Mouse (Mus musculus) limb, embryonic 14.5 days (tissue): Measurements from ENCODE around the gene Otud7a. TPM values are rescaled to one million over a fixed set of nuclear protein-coding genes. Genes with fewer than 3 reads are reported as not detected.

Experiments used
- ATAC-seq: fragments of 200-750 bp; cut with Nextera tagmentation; 2 replicates; pipeline ENCODE4 v1.8.0; 2017; ENCODE audit warnings: low read depth, moderate number of reproducible peaks, moderate TSS enrichment; ENCODE audit not compliant: low FRiP score
- DNase-seq: peaks from one replicate; pipeline ENCODE4 v3.0.0-alpha.2; 2015; ENCODE audit warnings: low spot score
- H3K27ac ChIP-seq: fragments of 300-500 bp; sonication (generic); replicated peaks from 2 replicates; pipeline ENCODE4 v1.5.1; 2014; ENCODE audit warnings: low read depth, mild to moderate bottlenecking, low read length, moderate library complexity, mixed read lengths
- H3K27me3 ChIP-seq: fragments of 300-500 bp; sonication (generic); 2 replicates; pipeline ENCODE4 v1.6.1; 2014; ENCODE audit warnings: low read length, mixed read lengths; ENCODE audit not compliant: control insufficient read depth, insufficient read depth
- H3K36me3 ChIP-seq: fragments of 300-500 bp; sonication (generic); 2 replicates; pipeline ENCODE4 v1.6.1; 2014; ENCODE audit warnings: mild to moderate bottlenecking, low read length, moderate library complexity, mixed read lengths; ENCODE audit not compliant: control insufficient read depth, insufficient read depth
- H3K4me1 ChIP-seq: fragments of 300-500 bp; sonication (generic); 2 replicates; pipeline ENCODE4 v1.6.1; 2014; ENCODE audit warnings: antibody characterized with exemption, low read length, mixed read lengths; ENCODE audit not compliant: control insufficient read depth, insufficient read depth
- H3K4me2 ChIP-seq: fragments of 300-500 bp; sonication (generic); replicated peaks from 2 replicates; pipeline ENCODE4 v1.6.1; 2014; ENCODE audit warnings: low read depth, mild to moderate bottlenecking, low read length, moderate library complexity; ENCODE audit not compliant: severe bottlenecking
- H3K4me3 ChIP-seq: fragments of 300-500 bp; sonication (generic); replicated peaks from 2 replicates; pipeline ENCODE4 v1.5.1; 2014; ENCODE audit warnings: low read length
- H3K9ac ChIP-seq: fragments of 300-500 bp; sonication (generic); 2 replicates; pipeline ENCODE4 v1.6.1; 2014; ENCODE audit warnings: mild to moderate bottlenecking, low read depth, low read length, moderate library complexity; ENCODE audit not compliant: severe bottlenecking
- H3K9me3 ChIP-seq: fragments of 300-500 bp; sonication (generic); 2 replicates; pipeline ENCODE4 v1.6.1; 2016; ENCODE audit warnings: low read length; ENCODE audit not compliant: control insufficient read depth
- POLR2A ChIP-seq: fragments of 200-500 bp; IDR thresholded peaks from 2 replicates; pipeline ENCODE4 v1.8.0; 2012; ENCODE audit warnings: inconsistent platforms, mild to moderate bottlenecking, moderate library complexity, borderline replicate concordance; ENCODE audit not compliant: insufficient read depth, insufficient read length; ENCODE audit errors: extremely low read depth
- WGBS: fragments of 180-500 bp; shearing (Covaris S2); extraction: QIAGEN DNeasy Blood & Tissue Kit; methylation state at CpG from one replicate; pipeline ENCODE4 v1.1.7; 2014; 5-methylcytosine and 5-hydroxymethylcytosine counted together
- polyA plus RNA-seq, 2 experiments: library from polyadenylated mRNA; depleted of rRNA in 1 of 2; stranded (reverse) in 1 of 2; unstranded in 1 of 2; fragments of >200 nt; fragmentation: Nextera tagmentation in 1 of 2; extraction: Ambion mirVana in 1 of 2; gene quantifications; 2 replicates each; pipeline versions ENCODE4 v1.2.1 to v1.2.3; 2012 to 2014

Otud7a gene
- polyA plus RNA-seq, 2 experiments = 0.47 to 1.1 TPM

DNA sequence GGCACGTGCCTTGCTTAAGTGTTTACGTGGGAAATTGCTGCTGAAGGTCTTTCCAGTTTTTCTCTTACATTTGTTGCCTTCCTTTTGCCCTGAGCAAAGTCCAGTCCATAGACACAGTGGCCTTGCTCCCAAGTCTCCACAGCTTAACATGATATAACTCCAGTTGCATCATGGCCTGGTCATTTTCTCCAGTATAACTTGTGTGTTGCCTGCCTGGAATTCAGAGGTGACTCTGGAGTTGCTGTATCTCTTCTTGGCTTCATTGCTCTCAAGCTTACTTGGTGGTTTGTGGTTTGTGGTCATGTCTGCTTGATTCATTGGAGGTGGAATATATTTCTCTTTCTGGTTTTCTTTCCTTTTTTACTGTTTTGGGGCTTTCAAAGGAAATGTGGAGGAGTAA, 17.7 kb downstream of the Otud7a start:
- ATAC-seq (no peak), DNase-seq (no peak)
- TF ChIP-seq POLR2A = no peak
- H3K4me3 ChIP-seq = no peak overlapping the region
- H3K9me3 ChIP-seq = no peaks in the 10 kb centered on the region
- no peaks in the 10 kb centered on the region for H3K4me1 ChIP-seq
- 66% methylated on average over 2 of the region's 2 CpGs for WGBS
- no peaks in the 10 kb centered on the region for H3K27me3 ChIP-seq
- no peak overlapping the region for H3K4me2 ChIP-seq
- H3K27ac ChIP-seq = no peak overlapping the region
- no peak overlapping the region for H3K9ac ChIP-seq
- no peaks in the 10 kb centered on the region for H3K36me3 ChIP-seq

GRCm38 (mm10) chr7:63462684-63463083, 18.1 kb downstream of the Otud7a start:
- no peak for TF ChIP-seq POLR2A
- no peak overlapping the region for H3K27ac ChIP-seq
- H3K4me1 ChIP-seq = no peaks in the 10 kb centered on the region
- no peak for ATAC-seq
- no peak overlapping the region for H3K4me3 ChIP-seq
- H3K27me3 ChIP-seq = no peaks in the 10 kb centered on the region
- no peak for DNase-seq
- no peak overlapping the region for H3K4me2 ChIP-seq
- no peak overlapping the region for H3K9ac ChIP-seq
- H3K9me3 ChIP-seq = no peaks in the 10 kb centered on the region
- 81% methylated on average over 2 of the region's 2 CpGs for WGBS
- H3K36me3 ChIP-seq = no peaks in the 10 kb centered on the region

- Histone ChIP-seq H3K9me3 (no peaks in the 10 kb centered on the region), H3K9ac (no peak overlapping the region), H3K4me1 (no peaks in the 10 kb centered on the region), H3K27me3 (no peaks in the 10 kb centered on the region), H3K4me3 (no peak overlapping the region), H3K27ac (no peak overlapping the region), H3K4me2 (no peak overlapping the region), H3K36me3 (no peaks in the 10 kb centered on the region)
- TF ChIP-seq POLR2A = no peak
- WGBS = 93% methylated on average over 6 of the region's 6 CpGs
- no peak for ATAC-seq
- DNase-seq = no peak
These were observed 22.2 kb downstream of the Otud7a start for GRCm38 (mm10) chr7:63466729-63467128.

DNA sequence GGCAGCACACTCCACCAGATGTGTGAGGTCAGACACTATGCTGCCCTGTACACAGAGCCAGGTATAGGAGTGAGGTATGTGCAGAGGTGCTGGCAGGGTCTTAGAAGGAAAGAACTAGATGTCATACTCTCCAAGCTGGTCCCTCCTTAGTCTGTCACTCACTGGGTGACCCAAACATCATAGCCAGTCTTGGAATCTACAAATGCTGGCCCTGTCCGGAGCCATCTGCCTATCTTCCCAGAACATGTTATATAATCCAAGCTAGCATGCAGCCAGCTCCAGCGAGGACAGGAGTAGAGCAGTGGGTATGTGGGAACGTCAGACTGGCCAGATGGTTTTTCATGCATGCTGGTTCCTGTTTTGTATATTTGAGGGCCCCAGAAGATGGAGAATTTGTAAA, 23.7 kb downstream of the Otud7a start:
- H3K4me2 ChIP-seq = no peak overlapping the region
- ATAC-seq (no peak), DNase-seq (no peak)
- no peak for TF ChIP-seq POLR2A
- no peak overlapping the region for H3K9ac ChIP-seq
- H3K27me3 ChIP-seq = no peaks in the 10 kb centered on the region
- no peaks in the 10 kb centered on the region for H3K4me1 ChIP-seq
- H3K36me3 ChIP-seq = no peaks in the 10 kb centered on the region
- H3K4me3 ChIP-seq = no peak overlapping the region
- WGBS = 77% methylated on average over 3 of the region's 3 CpGs
- no peak overlapping the region for H3K27ac ChIP-seq
- no peaks in the 10 kb centered on the region for H3K9me3 ChIP-seq

DNA sequence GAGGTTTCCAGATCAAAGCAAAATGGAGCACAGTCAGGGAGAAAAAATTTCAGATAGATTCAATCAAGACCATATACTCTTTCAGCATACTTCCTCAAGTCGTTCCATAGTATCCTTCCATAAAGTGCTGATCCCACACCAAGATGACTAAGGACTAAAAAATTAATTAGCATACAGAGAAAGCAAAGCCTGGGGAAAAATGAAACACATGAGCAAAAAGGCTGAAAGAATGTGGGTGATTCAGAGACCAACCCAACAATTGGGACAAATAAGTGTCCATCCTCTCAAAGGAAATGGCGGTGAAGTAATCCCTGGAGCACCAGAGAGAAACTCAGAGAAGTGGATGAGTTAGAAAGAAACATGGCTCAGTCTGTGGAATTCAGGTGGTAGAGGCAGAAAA, 38.5 kb downstream of the Otud7a start:
- no peak overlapping the region for H3K27ac ChIP-seq
- no peak overlapping the region for H3K4me3 ChIP-seq
- H3K36me3 ChIP-seq = no peaks in the 10 kb centered on the region
- no peak overlapping the region for H3K4me2 ChIP-seq
- no peak for ATAC-seq
- H3K4me1 ChIP-seq = no peaks in the 10 kb centered on the region
- DNase-seq = no peak
- H3K9ac ChIP-seq = no peak overlapping the region
- no peak for TF ChIP-seq POLR2A
- H3K9me3 ChIP-seq = no peaks in the 10 kb centered on the region
- 84% methylated on average over 2 of the region's 2 CpGs for WGBS
- no peaks in the 10 kb centered on the region for H3K27me3 ChIP-seq

- Histone ChIP-seq H3K4me3 (no peak overlapping the region), H3K9me3 (no peaks in the 10 kb centered on the region), H3K27ac (no peak overlapping the region), H3K36me3 (no peaks in the 10 kb centered on the region), H3K9ac (no peak overlapping the region), H3K4me1 (no peaks in the 10 kb centered on the region), H3K4me2 (no peak overlapping the region), H3K27me3 (no peaks in the 10 kb centered on the region)
- no peak for TF ChIP-seq POLR2A
- DNase-seq (no peak), ATAC-seq (no peak)
- WGBS = 82% methylated on average over 9 of the region's 9 CpGs
These were observed 52.5 kb downstream of the Otud7a start for GRCm38 (mm10) chr7:63497051-63497547.
